Mouse (Mus musculus): ENCODE data around the gene Hmcn2.

Gene Hmcn2

GRCm38 (mm10) chr2:31454280-31454679 lies 140.1 kb downstream of the Hmcn2 start:
- no peak for DNase-seq (ENCODE audit: extremely low spot score, low read depth, low spot score)

GRCm38 (mm10) chr2:31455418-31455817 lies 141.2 kb downstream of the Hmcn2 start:
- DNase-seq (ENCODE audit: extremely low spot score, low read depth, low spot score) = no peak

- DNase-seq (ENCODE audit: extremely low spot score, low read depth, low spot score) = no peak
Observed at GRCm38 (mm10) chr2:31458460-31458859, 144.2 kb downstream of the Hmcn2 start.

- no peak for DNase-seq (ENCODE audit: extremely low spot score, low read depth, low spot score)
Observed at GRCm38 (mm10) chr2:31458989-31459936, 145.0 kb downstream of the Hmcn2 start.

- DNase-seq (ENCODE audit: extremely low spot score, low read depth, low spot score) = no peak
Observed at GRCm38 (mm10) chr2:31460025-31460571, 145.9 kb downstream of the Hmcn2 start.

- no peak for DNase-seq (ENCODE audit: extremely low spot score, low read depth, low spot score)
Observed at GRCm38 (mm10) chr2:31460920-31461319, 146.7 kb downstream of the Hmcn2 start.

GRCm38 (mm10) chr2:31462051-31462450 lies 147.8 kb downstream of the Hmcn2 start:
- no peak for DNase-seq (ENCODE audit: extremely low spot score, low read depth, low spot score)

- DNase-seq (ENCODE audit: extremely low spot score, low read depth, low spot score) = no peak
Observed at GRCm38 (mm10) chr2:31463253-31463652, 149.0 kb downstream of the Hmcn2 start.

GRCm38 (mm10) chr2:31463696-31464528 lies 149.7 kb downstream of the Hmcn2 start:
- no peak for DNase-seq (ENCODE audit: extremely low spot score, low read depth, low spot score)

- DNase-seq (ENCODE audit: extremely low spot score, low read depth, low spot score) = no peak
Observed at GRCm38 (mm10) chr2:31464529-31464910, 150.3 kb downstream of the Hmcn2 start.

GRCm38 (mm10) chr2:31467457-31467856 lies 153.2 kb downstream of the Hmcn2 start:
- no peak for DNase-seq (ENCODE audit: extremely low spot score, low read depth, low spot score)

- no peak for DNase-seq (ENCODE audit: extremely low spot score, low read depth, low spot score)
Observed at GRCm38 (mm10) chr2:31468857-31469256, 154.6 kb downstream of the Hmcn2 start.

- no peak for DNase-seq (ENCODE audit: extremely low spot score, low read depth, low spot score)
Observed at GRCm38 (mm10) chr2:31469480-31469879, 155.3 kb downstream of the Hmcn2 start.

GRCm38 (mm10) chr2:31469931-31470682 lies 155.9 kb downstream of the Hmcn2 start, which contains the start of gene Ass1:
Ass1 (plus strand) TSS chr2:31470207.
- DNase-seq (ENCODE audit: extremely low spot score, low read depth, low spot score) = no peak

GRCm38 (mm10) chr2:31470683-31471385 lies 156.6 kb downstream of the Hmcn2 start:
- DNase-seq (ENCODE audit: extremely low spot score, low read depth, low spot score) = no peak

- no peak for DNase-seq (ENCODE audit: extremely low spot score, low read depth, low spot score)
Observed at GRCm38 (mm10) chr2:31471611-31472010, 157.4 kb downstream of the Hmcn2 start.

- peak; percentile 31 for DNase-seq (ENCODE audit: extremely low spot score, low read depth, low spot score)
Observed at GRCm38 (mm10) chr2:31472406-31473065, 158.3 kb downstream of the Hmcn2 start.

- DNase-seq (ENCODE audit: extremely low spot score, low read depth, low spot score) = no peak
Observed at GRCm38 (mm10) chr2:31473941-31474340, 159.7 kb downstream of the Hmcn2 start.

GRCm38 (mm10) chr2:31474686-31475085 lies 160.5 kb downstream of the Hmcn2 start:
- no peak for DNase-seq (ENCODE audit: extremely low spot score, low read depth, low spot score)

Measured in hindlimb bud, embryonic 11.5 days (tissue).